Mouse (Mus musculus): Measurements from ENCODE around the gene Dst. TPM values are rescaled to one million over a fixed set of nuclear protein-coding genes. Genes with fewer than 3 reads are reported as not detected.

Dst gene
- polyA plus RNA-seq, 1 experiment, result 197 TPM

DNA sequence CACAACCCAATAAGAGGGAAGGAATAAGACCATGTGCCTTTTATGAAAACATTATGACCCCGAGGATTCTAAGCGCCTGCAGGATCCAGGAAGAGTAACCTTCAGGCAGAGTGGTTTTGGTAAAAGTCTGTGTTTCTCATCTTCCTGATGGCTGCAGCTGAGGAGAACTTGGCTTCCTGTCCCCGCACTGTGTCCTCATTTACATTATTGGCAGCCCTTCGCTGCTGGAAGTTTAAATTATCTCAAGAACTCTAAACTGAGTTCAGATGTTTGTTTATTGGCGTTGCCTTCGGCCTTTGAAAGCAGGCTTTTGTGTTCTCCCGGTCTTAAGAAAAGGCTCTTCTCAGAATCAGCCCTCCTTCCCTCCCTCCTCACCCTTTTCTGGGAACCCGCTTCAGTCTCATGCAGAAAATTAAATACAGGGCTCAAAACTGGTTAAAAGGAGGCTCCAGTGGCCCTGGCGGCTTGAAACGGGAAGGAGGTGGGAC is 97.3 kb downstream of the Dst start:
- H3K4me3 ChIP-seq (ENCODE audit: insufficient read depth, low read depth, low read length), result peak overlapping the region; percentile 81
- H3K4me1 ChIP-seq (ENCODE audit: control insufficient read depth, insufficient read depth, low read length), result peaks cover 9% of the 10 kb centered on the region; the same call in 1 of the 2 replicates

DNA sequence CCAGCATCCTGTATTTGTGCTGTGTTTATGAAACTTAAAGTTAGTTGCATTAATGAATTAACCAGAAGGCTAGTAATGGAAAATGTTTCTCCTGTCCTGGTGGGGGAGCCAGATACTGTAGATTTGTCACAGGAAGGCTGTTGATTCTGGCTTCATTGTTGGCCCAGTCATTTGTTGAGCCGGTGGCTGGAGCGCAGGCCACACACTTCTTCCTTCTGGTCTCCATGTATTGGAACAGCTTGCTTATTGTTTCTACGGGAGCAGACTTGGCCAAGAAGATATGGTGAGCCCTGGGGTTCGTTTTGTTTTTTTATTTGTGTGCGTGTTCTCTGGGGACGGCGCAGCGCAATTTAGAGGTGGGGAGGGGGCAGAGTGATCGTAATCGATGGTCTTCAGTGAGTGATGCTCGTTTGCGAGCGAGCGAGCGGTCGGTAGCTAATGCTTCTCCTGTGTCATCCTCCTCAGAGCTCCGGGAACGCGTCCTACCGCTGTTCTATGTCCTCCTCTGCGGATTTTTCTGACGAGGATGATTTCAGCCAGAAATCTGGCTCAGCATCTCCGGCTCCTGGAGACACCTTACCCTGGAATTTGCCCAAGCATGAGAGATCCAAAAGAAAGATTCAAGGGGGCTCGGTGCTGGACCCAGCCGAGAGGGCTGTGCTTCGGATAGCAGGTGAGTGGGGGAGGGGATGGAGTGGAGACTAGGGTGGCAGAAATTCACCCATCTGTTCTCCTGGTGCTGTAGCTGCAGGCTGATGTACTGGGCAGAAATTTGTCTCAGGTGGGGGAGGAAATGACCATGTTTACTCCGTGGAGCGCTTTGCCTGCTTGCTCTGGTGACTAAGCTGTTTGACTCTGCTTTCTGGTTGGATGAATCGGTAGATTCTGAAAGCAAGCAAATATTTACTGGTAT is 98.0 kb downstream of the Dst start:
- peak overlapping the region; percentile 81 for H3K4me3 ChIP-seq (ENCODE audit: insufficient read depth, low read depth, low read length)
- WGBS, result under 1% methylated on average over 29 of the region's 29 CpGs
- H3K27ac ChIP-seq (ENCODE audit: insufficient read depth, low read depth, low read length), result peak overlapping the region; percentile 61
- H3K4me1 ChIP-seq (ENCODE audit: control insufficient read depth, insufficient read depth, low read length), result peaks cover 10% of the 10 kb centered on the region
- 0 out of 2 replicates have a peak, but pooled peaks have one; percentile 23 for TF ChIP-seq CTCF (IDR thresholded peaks at IDR 0.05; ENCODE audit: insufficient read depth, low read depth, low read length)
- no peak for TF ChIP-seq POLR2A (IDR thresholded peaks at IDR 0.05; ENCODE audit: insufficient read depth, low read depth, low read length)

More for the DNA sequence above, 97.3 kb downstream of the Dst start:
- WGBS, result 7% methylated on average over 10 of the region's 10 CpGs
- no peak for TF ChIP-seq CTCF (IDR thresholded peaks at IDR 0.05; ENCODE audit: insufficient read depth, low read depth, low read length)
- TF ChIP-seq POLR2A (IDR thresholded peaks at IDR 0.05; ENCODE audit: insufficient read depth, low read depth, low read length), result no peak
- no peak overlapping the region for H3K27ac ChIP-seq (ENCODE audit: insufficient read depth, low read depth, low read length)

DNA sequence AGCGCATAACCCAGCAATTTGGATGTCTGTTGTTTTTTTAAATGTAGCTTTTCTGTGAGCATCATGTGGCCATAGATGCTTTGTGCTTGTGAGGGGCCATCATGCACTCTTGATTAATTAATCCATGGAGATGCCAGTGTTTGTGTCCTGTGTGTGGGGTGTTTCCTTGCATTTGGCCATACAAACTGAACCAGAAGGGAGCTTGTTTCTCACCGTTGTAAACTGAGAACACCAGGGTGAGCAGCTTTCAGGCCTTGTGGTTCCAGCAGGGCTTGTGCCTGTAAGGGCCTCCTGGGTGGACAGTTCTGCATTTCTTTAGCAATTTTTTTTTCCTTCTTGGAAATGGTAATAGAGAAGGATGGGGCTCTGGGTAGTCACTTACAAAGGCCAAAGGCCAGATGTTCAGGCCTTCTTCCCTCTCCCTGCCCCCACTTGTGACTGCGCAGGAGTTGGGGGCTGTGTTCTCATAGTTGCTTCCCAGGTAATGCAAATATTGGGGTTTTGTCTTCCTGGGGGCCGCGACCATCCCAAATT is 98.9 kb downstream of the Dst start:
- Histone ChIP-seq H3K4me3 (ENCODE audit: insufficient read depth, low read depth, low read length) (no peak overlapping the region; the same call in 1 of the 2 replicates), H3K4me1 (ENCODE audit: control insufficient read depth, insufficient read depth, low read length) (peaks cover 14% of the 10 kb centered on the region), H3K27ac (ENCODE audit: insufficient read depth, low read depth, low read length) (no peak overlapping the region)
- TF ChIP-seq CTCF (IDR thresholded peaks at IDR 0.05; ENCODE audit: insufficient read depth, low read depth, low read length) (no peak), POLR2A (IDR thresholded peaks at IDR 0.05; ENCODE audit: insufficient read depth, low read depth, low read length) (no peak)
- 63% methylated on average over 5 of the region's 5 CpGs for WGBS

DNA sequence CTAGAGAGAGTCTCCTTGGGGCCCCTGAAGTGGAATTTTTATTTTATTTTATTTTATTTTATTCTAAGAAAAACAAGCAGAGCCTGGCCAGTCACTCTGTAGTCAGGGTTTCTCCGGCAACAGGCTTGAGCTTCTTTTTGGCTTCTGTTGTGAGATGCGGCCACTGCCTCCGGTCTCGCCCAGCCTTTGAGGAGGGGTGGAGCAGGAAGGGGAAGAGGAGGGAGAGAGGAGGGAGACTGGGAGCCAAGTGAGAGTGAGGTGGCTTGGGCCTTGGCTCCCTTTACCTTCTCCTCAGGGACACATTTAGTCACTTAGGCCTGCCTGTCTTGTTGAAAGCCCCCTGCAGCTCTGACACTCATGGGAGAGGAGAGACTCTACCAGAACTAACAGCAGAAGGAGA is 99.4 kb downstream of the Dst start:
- Histone ChIP-seq H3K4me1 (ENCODE audit: control insufficient read depth, insufficient read depth, low read length) (peaks cover 16% of the 10 kb centered on the region), H3K4me3 (ENCODE audit: insufficient read depth, low read depth, low read length) (0 out of 2 replicates have a peak overlapping the region, but pooled peaks have one; percentile 1), H3K27ac (ENCODE audit: insufficient read depth, low read depth, low read length) (no peak overlapping the region)
- 75% methylated on average over 4 of the region's 4 CpGs for WGBS
- TF ChIP-seq CTCF (IDR thresholded peaks at IDR 0.05; ENCODE audit: insufficient read depth, low read depth, low read length) (no peak), POLR2A (IDR thresholded peaks at IDR 0.05; ENCODE audit: insufficient read depth, low read depth, low read length) (no peak)

DNA sequence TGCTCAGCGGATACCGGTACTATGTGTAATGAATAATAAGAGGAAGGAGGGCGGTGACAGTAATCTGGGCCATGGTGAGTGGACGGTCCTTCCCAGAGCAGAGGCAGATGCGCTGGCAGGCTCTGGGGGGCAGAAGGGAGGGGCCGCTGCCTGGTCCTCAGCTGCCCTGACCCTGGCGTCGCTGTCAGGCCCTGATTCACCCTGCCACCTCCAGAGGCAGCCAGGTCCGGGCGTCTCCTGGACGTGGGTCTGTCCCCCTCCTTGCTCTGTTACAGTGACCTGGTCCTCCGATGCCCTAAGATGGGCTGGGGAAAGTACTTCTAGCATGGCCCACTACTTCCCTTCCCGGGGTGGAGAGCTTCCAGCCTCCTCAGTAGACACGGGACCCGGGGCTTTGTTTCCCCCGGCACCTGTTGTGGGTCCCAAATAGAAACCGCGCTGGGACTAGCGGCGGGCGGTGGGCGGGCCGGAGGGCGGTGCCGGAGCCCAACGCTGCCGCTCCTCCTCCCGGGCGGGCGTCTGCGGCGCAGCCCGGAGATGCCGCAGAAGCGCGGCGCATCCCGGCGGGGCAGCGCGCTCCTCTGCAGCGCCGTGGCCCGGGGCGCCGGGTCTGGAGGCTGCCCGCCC is 103.1 kb downstream of the Dst start:
- Histone ChIP-seq H3K4me3 (ENCODE audit: insufficient read depth, low read depth, low read length) (peak overlapping the region; percentile 68), H3K27ac (ENCODE audit: insufficient read depth, low read depth, low read length) (no peak overlapping the region), H3K4me1 (ENCODE audit: control insufficient read depth, insufficient read depth, low read length) (peaks cover 13% of the 10 kb centered on the region)
- 5% methylated on average over 47 of the region's 47 CpGs for WGBS
- TF ChIP-seq POLR2A (IDR thresholded peaks at IDR 0.05; ENCODE audit: insufficient read depth, low read depth, low read length) (no peak), CTCF (IDR thresholded peaks at IDR 0.05; ENCODE audit: insufficient read depth, low read depth, low read length) (peak; percentile 8; the same call in 1 of the 2 replicates)

DNA sequence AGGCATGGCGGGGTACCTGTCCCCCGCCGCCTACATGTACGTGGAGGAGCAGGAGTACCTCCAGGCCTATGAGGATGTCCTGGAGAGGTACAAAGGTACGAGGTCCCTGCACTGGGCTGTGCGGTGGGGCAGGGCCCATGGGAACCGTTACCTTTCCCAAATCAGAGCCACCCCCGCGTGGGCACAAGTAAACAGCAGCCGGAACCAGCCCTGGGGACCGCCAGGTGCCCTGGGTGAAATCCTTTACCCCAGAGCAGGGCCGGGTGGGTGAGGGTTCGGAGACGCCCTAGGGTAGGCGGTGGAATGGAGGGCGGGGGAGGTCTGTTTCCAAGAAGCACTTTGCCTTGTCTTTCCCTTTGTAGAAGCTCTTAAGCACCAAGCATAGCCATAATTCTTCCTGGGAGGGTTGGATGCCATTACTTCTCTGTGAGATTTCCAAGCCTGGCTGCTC is 103.8 kb downstream of the Dst start:
- Histone ChIP-seq H3K4me1 (ENCODE audit: control insufficient read depth, insufficient read depth, low read length) (peaks cover 13% of the 10 kb centered on the region), H3K27ac (ENCODE audit: insufficient read depth, low read depth, low read length) (no peak overlapping the region), H3K4me3 (ENCODE audit: insufficient read depth, low read depth, low read length) (peak overlapping the region; percentile 68)
- WGBS, result 5% methylated on average over 16 of the region's 16 CpGs
- TF ChIP-seq POLR2A (IDR thresholded peaks at IDR 0.05; ENCODE audit: insufficient read depth, low read depth, low read length), result no peak
- TF ChIP-seq CTCF (IDR thresholded peaks at IDR 0.05; ENCODE audit: insufficient read depth, low read depth, low read length), result no peak

DNA sequence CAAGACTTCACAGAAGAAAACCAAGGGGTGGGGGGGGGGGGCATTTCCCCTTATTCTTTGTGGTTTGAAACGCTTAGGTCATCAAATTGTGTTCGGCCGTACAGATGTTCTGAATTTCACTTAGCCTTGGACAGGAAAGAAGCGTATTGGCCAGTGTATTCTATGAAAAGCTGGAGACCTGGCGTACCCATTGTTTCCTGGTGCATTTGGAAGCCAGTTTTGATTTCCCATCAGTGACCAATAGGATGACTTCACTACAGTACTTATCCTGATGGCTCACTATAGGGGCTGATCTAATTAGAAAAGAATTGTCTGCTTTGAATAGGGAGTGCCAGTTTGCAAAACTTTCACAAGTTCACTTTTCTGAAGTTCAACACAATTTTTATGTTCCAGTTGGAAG is 105.5 kb downstream of the Dst start:
- Histone ChIP-seq H3K4me1 (ENCODE audit: control insufficient read depth, insufficient read depth, low read length) (peaks cover 7% of the 10 kb centered on the region), H3K27ac (ENCODE audit: insufficient read depth, low read depth, low read length) (no peak overlapping the region), H3K4me3 (ENCODE audit: insufficient read depth, low read depth, low read length) (no peak overlapping the region)
- WGBS, result 90% methylated on average over 5 of the region's 5 CpGs
- no peak for TF ChIP-seq POLR2A (IDR thresholded peaks at IDR 0.05; ENCODE audit: insufficient read depth, low read depth, low read length)

DNA sequence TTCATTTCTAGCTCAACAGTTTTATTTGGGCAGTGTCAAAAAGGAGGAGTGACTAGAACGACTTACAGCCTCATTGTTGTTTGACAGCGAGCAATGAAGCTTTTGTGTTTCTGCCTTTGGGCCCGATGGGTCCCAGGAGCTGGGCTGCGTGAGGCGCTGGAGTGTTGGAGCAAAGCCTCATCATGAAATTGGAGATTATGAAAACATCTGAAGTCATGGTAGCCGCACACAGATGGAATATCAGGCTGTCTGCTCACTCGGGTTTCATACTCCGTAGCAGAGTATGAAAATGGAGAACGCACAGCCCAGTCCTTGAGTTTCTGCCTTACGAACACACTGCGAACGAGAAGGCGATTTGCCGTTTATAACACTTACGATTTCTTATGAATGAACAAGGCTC is 108.8 kb downstream of the Dst start:
- Histone ChIP-seq H3K4me3 (ENCODE audit: insufficient read depth, low read depth, low read length) (no peak overlapping the region), H3K4me1 (ENCODE audit: control insufficient read depth, insufficient read depth, low read length) (peaks cover 7% of the 10 kb centered on the region), H3K27ac (ENCODE audit: insufficient read depth, low read depth, low read length) (no peak overlapping the region)
- TF ChIP-seq CTCF (IDR thresholded peaks at IDR 0.05; ENCODE audit: insufficient read depth, low read depth, low read length) (no peak), POLR2A (IDR thresholded peaks at IDR 0.05; ENCODE audit: insufficient read depth, low read depth, low read length) (no peak)
- WGBS, result 86% methylated on average over 15 of the region's 15 CpGs
